Mouse (Mus musculus) embryonic facial prominence, embryonic 11.5 days (tissue): Measurements from ENCODE around the gene Cyp8b1. TPM values are rescaled to one million over a fixed set of nuclear protein-coding genes. Genes with fewer than 3 reads are reported as not detected.

Experiments used
- ATAC-seq: fragments of 200-750 bp; cut with Nextera tagmentation; replicated peaks from 2 replicates; pipeline ENCODE4 v1.8.0; 2017; ENCODE audit warnings: low read depth; ENCODE audit not compliant: insufficient number of reproducible peaks, low FRiP score, low TSS enrichment
- DNase-seq: peaks from one replicate; pipeline ENCODE4 v3.0.0-alpha.2; 2015; ENCODE audit warnings: low spot score
- H3K27ac ChIP-seq: fragments of 300-500 bp; sonication (generic); replicated peaks from 2 replicates; pipeline ENCODE4 v1.5.1; 2014; ENCODE audit warnings: mild to moderate bottlenecking, low read depth, low read length, control low read depth
- H3K27me3 ChIP-seq: fragments of 300-500 bp; sonication (generic); 2 replicates; pipeline ENCODE4 v1.6.1; 2014; ENCODE audit warnings: mild to moderate bottlenecking, low read length, moderate library complexity, mixed read lengths; ENCODE audit not compliant: control insufficient read depth, insufficient read depth
- H3K36me3 ChIP-seq: fragments of 300-500 bp; sonication (generic); replicated peaks from 2 replicates; pipeline ENCODE4 v1.6.1; 2014; ENCODE audit warnings: low read depth, mild to moderate bottlenecking, low read length, moderate library complexity, mixed read lengths; ENCODE audit not compliant: control insufficient read depth, insufficient read depth
- H3K4me1 ChIP-seq: fragments of 300-500 bp; sonication (generic); 2 replicates; pipeline ENCODE4 v1.6.1; 2014; ENCODE audit warnings: low read length, mixed read lengths; ENCODE audit not compliant: control insufficient read depth, insufficient read depth
- H3K4me2 ChIP-seq: fragments of 300-500 bp; sonication (generic); 2 replicates; pipeline ENCODE4 v1.6.1; 2014; ENCODE audit warnings: low read depth, mild to moderate bottlenecking, control low read depth, low read length, moderate library complexity
- H3K4me3 ChIP-seq: fragments of 300-500 bp; sonication (generic); 2 replicates; pipeline ENCODE4 v1.5.1; 2014; ENCODE audit warnings: low read depth, low read length, control low read depth
- H3K9ac ChIP-seq: fragments of 300-500 bp; sonication (generic); replicated peaks from 2 replicates; pipeline ENCODE4 v1.6.1; 2014; ENCODE audit warnings: mild to moderate bottlenecking, control low read depth, low read length
- H3K9me3 ChIP-seq: fragments of 300-500 bp; sonication (generic); replicated peaks from 2 replicates; pipeline ENCODE4 v1.6.1; 2016; ENCODE audit warnings: mild to moderate bottlenecking, low read length, inconsistent platforms, mixed read lengths; ENCODE audit not compliant: control insufficient read depth
- WGBS: fragments of 180-500 bp; shearing (Covaris S2); extraction: QIAGEN DNeasy Blood & Tissue Kit; methylation state at CpG from one replicate; pipeline ENCODE4 v1.1.7; 2014; 5-methylcytosine and 5-hydroxymethylcytosine counted together
- polyA plus RNA-seq: library from polyadenylated mRNA; unstranded; fragments of >200 nt; fragmentation: Nextera tagmentation; extraction: Ambion mirVana; gene quantifications from 2 replicates; pipeline ENCODE4 v1.2.1, GENCODE M21; 2014

Gene Cyp8b1
- not detected in 2 replicates for polyA plus RNA-seq

DNA sequence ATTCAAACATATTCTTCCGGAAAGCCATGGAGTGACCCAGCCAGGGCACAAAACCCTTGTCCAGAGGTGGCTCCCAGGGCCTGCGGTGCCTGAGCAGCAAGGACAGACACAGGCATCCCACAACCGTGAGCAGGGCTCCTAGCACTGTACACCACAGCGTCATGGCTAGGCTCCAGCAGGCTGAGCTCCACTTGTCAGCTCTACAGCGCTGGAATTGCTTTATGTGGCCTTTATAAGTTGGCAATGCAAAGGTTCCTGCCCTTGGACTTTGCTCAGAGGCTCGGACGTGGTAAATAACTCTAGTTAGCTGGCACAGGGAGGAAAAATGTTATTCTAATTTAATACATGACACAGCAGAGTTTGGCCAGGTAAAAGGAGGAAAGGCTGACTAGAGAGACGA, at the start of gene Cyp8b1:
Gene Cyp8b1 (minus strand): TSS at position 204 of the 400 bp plus-strand sequence.
- no peak for DNase-seq

DNA sequence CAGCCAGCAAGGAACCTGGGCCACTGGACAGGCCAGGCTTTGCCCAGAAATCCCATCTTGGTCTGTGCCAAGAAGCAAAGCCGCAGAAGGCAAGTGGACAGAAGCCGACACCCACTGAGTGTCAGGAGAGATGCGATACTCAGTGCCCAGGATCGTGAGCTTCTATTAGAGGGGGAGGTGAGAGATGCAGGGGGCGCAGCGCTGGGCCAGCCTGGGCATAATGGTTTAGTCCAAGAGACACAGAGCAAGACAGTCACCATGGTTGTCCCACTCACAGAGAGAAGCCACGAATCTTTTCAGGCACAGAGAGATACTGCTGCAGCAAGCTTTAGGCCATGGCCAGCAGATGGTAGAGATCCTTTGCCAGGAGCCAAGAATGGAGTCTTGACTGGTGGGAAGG, 48.8 kb upstream of the Cyp8b1 start:
- H3K9me3 ChIP-seq, result no peaks in the 10 kb centered on the region
- ATAC-seq, result no peak
- H3K36me3 ChIP-seq, result no peaks in the 10 kb centered on the region
- no peak overlapping the region for H3K4me2 ChIP-seq
- H3K27ac ChIP-seq, result no peak overlapping the region
- peaks cover 4% of the 10 kb centered on the region; the same call in 1 of the 2 replicates for H3K4me1 ChIP-seq
- no peak for DNase-seq
- H3K27me3 ChIP-seq, result no peaks in the 10 kb centered on the region
- 88% methylated on average over 7 of the region's 7 CpGs for WGBS
- H3K9ac ChIP-seq, result no peak overlapping the region
- H3K4me3 ChIP-seq, result no peak overlapping the region

More for the DNA sequence above, at the start of gene Cyp8b1:
- H3K27me3 ChIP-seq, result no peaks in the 10 kb centered on the region
- no peak within 1 kb of the TSS for H3K4me2 ChIP-seq
- no peak within 1 kb of the TSS for H3K27ac ChIP-seq
- ATAC-seq, result no peak
- no peak within 1 kb of the TSS for H3K9ac ChIP-seq
- H3K4me3 ChIP-seq, result no peak within 1 kb of the TSS
- no peaks in the 10 kb centered on the region for H3K36me3 ChIP-seq
- H3K9me3 ChIP-seq, result no peaks in the 10 kb centered on the region
- WGBS, result 81% methylated on average over 8 of the region's 8 CpGs
- H3K4me1 ChIP-seq, result no peaks in the 10 kb centered on the region

DNA sequence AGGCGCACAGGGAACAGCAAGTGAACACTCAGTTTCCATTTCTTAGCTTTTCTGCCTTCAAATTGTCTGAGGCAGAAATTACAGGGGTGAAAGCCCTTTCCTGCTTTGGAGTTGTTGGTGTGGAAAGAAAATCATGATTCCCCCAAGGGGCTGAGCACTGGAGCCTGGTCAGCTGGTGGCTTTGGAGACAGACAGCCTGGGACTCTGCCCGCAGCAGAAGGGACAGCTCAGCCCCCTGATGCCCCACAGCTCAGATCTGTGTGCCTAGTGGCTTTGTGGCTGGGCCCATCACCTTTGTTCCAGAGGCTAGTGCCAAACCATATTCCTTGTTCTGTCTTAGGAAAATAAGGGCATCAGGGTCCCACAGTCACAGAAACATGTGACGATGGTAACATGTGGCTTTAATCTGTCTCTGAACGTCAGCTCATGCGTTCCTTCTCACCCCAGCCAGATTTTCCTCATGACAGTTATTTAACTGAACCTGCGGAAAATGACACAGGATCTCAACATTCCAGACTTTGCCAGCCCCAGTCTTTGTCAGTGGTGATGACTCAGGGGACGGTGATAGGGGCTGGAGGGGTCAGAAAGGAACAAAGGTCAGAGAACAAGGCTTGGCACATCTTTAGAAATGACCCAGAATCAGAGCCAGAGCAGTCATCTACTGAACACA, 44.0 kb upstream of the Cyp8b1 start:
- WGBS, result 28% methylated on average over 7 of the region's 7 CpGs
- H3K4me1 ChIP-seq, result peaks cover 6% of the 10 kb centered on the region; the same call in 1 of the 2 replicates
- 0 out of 2 replicates have a peak overlapping the region, but pooled peaks have one; percentile 13 for H3K27ac ChIP-seq
- no peak overlapping the region for H3K4me2 ChIP-seq
- H3K4me3 ChIP-seq, result no peak overlapping the region
- DNase-seq (peak; percentile 72), ATAC-seq (no peak)
- H3K9me3 ChIP-seq, result no peaks in the 10 kb centered on the region
- no peak overlapping the region for H3K9ac ChIP-seq
- no peaks in the 10 kb centered on the region for H3K27me3 ChIP-seq
- H3K36me3 ChIP-seq, result no peaks in the 10 kb centered on the region

DNA sequence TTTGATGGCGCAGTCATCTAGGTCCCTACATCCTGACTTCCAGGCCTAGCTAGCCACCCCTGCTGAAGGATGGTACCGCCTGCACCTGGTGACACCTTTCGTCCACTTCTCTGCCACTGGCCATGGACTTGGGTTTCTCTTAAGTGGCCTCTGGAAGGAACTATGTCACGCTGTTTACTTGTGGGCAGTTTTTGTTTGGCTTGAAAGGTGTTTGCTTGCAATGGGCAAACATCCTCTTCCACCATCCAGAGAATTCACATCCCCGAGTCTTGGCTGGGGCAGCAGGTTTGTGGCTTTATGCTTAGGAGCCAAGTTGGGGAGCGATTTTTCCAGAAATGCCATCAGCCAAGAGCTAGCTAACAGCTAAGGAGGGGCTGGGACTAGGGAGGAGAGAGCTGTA, 36.5 kb upstream of the Cyp8b1 start:
- no peak for ATAC-seq
- Histone ChIP-seq H3K27ac (no peak overlapping the region), H3K4me2 (no peak overlapping the region), H3K9ac (no peak overlapping the region), H3K36me3 (no peaks in the 10 kb centered on the region), H3K4me3 (no peak overlapping the region), H3K27me3 (no peaks in the 10 kb centered on the region), H3K9me3 (no peaks in the 10 kb centered on the region), H3K4me1 (no peaks in the 10 kb centered on the region)
- 89% methylated on average over 6 of the region's 6 CpGs for WGBS
- no peak for DNase-seq

DNA sequence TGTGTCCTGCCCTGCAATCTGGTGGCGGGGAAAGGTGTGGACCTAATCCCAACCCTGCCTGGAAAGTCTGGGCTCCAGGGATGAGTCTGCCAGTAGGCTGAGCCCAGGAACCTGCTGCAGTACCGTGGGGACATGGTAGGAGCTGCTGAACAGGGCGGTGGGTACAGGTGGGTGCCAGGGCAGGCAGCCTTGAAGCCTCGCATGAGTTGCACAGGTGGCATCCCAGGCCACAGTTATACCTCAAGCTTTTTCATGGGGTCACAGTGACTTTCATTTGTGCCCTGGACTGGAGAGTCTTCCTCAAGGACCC, 35.0 kb upstream of the Cyp8b1 start:
- no peaks in the 10 kb centered on the region for H3K9me3 ChIP-seq
- no peaks in the 10 kb centered on the region for H3K4me1 ChIP-seq
- peak overlapping the region; percentile 19; the same call in 1 of the 2 replicates for H3K4me2 ChIP-seq
- no peaks in the 10 kb centered on the region for H3K27me3 ChIP-seq
- ATAC-seq (no peak), DNase-seq (no peak)
- H3K36me3 ChIP-seq, result no peaks in the 10 kb centered on the region
- 34% methylated on average over 4 of the region's 4 CpGs for WGBS
- no peak overlapping the region for H3K9ac ChIP-seq
- H3K27ac ChIP-seq, result no peak overlapping the region
- H3K4me3 ChIP-seq, result no peak overlapping the region

DNA sequence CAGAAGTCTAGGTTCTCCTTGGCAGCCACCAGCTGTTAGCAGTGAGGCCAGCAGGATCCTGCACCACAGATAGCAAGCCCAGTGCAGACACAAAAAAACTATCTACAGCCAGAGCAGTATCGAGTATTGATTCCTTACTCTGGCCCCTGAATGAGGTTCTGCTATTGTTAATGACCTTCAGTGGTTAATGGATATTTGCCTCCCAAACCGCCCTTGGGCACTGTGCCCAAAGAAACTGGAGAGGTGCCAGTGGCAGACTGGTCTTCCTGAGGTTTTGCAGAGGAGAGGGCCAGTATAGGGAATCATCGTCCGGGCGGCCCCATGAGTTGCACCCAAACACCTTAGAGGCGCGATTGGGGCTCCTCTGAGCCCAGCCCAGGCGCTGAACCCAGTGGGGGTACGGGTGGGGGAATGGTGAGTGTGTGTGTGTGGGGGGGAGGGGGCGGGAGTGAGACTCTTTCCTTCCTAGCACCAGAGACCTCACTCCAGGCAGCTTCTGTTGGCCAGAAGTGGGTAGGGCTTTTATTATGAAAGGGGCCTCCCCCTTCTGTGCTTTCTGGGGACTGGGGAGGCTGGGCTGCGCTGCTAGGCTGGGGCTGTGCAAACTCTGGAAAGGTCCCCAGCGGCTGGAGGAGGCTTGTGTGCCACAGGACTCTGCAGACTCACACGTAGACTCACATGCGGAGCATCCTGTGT, 34.5 kb upstream of the Cyp8b1 start, which contains the start of gene Fam198a:
Gene Fam198a (plus strand): TSS at position 571 of the 696 bp plus-strand sequence.
- Histone ChIP-seq H3K9me3 (no peaks in the 10 kb centered on the region), H3K9ac (peak within 1 kb of the TSS; percentile 10; the same call in 1 of the 2 replicates), H3K36me3 (no peaks in the 10 kb centered on the region), H3K4me3 (no peak within 1 kb of the TSS), H3K4me1 (no peaks in the 10 kb centered on the region), H3K4me2 (peak within 1 kb of the TSS; percentile 19), H3K27ac (no peak within 1 kb of the TSS), H3K27me3 (no peaks in the 10 kb centered on the region)
- DNase-seq (peak; percentile 47), ATAC-seq (peak; percentile 86)
- 11% methylated on average over 14 of the region's 14 CpGs for WGBS

DNA sequence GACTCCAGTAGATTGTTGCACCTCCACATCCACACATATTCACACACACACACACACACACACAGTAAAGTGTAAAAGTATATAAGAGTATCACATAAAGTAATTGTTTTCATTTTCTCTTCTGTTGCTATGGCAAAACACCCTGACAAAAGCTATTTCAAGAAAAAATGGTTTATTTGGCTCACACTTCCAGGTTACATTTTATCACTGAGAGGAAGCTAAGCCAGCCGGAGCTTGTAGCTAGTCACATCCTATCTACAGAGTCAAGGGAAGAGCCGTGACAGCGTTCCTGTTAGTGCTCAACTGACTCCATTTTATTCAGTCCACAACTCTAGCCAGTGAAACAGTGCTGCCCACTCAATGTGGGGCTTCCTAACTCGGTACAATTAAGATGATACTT, 32.3 kb upstream of the Cyp8b1 start:
- H3K4me1 ChIP-seq, result no peaks in the 10 kb centered on the region
- 81% methylated on average over 4 of the region's 4 CpGs for WGBS
- no peaks in the 10 kb centered on the region for H3K36me3 ChIP-seq
- no peak for ATAC-seq
- DNase-seq, result no peak
- no peak overlapping the region for H3K9ac ChIP-seq
- no peaks in the 10 kb centered on the region for H3K27me3 ChIP-seq
- H3K4me2 ChIP-seq, result no peak overlapping the region
- H3K4me3 ChIP-seq, result no peak overlapping the region
- H3K27ac ChIP-seq, result no peak overlapping the region
- H3K9me3 ChIP-seq, result no peaks in the 10 kb centered on the region

DNA sequence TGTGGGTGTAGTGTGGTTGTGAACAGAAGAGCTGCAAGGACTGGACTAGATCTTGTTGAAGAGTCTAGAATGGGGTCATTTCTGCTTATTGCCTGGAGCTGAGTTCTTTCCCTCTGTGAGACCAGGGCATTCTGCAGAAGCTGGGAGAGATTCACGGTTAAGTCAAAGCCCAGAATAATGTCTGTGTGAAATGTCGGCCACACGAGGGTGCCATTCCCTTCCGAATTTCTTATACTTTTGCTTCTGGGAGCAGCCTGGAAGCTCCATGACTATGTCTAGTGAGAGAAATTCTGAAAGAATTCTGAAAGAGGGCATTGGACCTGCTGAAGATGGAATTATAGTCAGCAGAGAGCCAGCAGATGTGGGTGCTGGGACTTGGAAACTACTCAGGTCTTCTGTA, 31.7 kb upstream of the Cyp8b1 start:
- no peaks in the 10 kb centered on the region for H3K4me1 ChIP-seq
- no peak overlapping the region for H3K4me2 ChIP-seq
- H3K27me3 ChIP-seq, result no peaks in the 10 kb centered on the region
- H3K4me3 ChIP-seq, result no peak overlapping the region
- ATAC-seq (no peak), DNase-seq (peak; percentile 69)
- H3K9me3 ChIP-seq, result no peaks in the 10 kb centered on the region
- no peak overlapping the region for H3K27ac ChIP-seq
- no peak overlapping the region for H3K9ac ChIP-seq
- WGBS, result 16% methylated on average over 4 of the region's 4 CpGs
- no peaks in the 10 kb centered on the region for H3K36me3 ChIP-seq
